Mouse (Mus musculus): Measurements from ENCODE around the gene Cx3cr1. TPM values are rescaled to one million over a fixed set of nuclear protein-coding genes. Genes with fewer than 3 reads are reported as not detected.

Cx3cr1 gene
- polyA plus RNA-seq, 1 experiment from 2014 or later, result 7.8 TPM

Other genes with a start within 250 kb of the Cx3cr1 start
- gene Scn11a, start 244.4 kb downstream of the Cx3cr1 start, polyA plus RNA-seq (2016; fragmentation: Nextera tagmentation; extraction: Ambion mirVana), result 0.09 and 0.14 TPM in 2 replicates
- gene Wdr48, start 175.0 kb downstream of the Cx3cr1 start, polyA plus RNA-seq (2016; fragmentation: Nextera tagmentation; extraction: Ambion mirVana), result 63.1 and 67.7 TPM in 2 replicates
- gene Gorasp1, start 132.3 kb downstream of the Cx3cr1 start, polyA plus RNA-seq (2016; fragmentation: Nextera tagmentation; extraction: Ambion mirVana), result 22.6 and 23.8 TPM in 2 replicates
- gene Ttc21a, start 132.3 kb downstream of the Cx3cr1 start, polyA plus RNA-seq (2016; fragmentation: Nextera tagmentation; extraction: Ambion mirVana), result 0.28 and 0.38 TPM in 2 replicates
- gene Csrnp1, start 85.2 kb downstream of the Cx3cr1 start, polyA plus RNA-seq (2016; fragmentation: Nextera tagmentation; extraction: Ambion mirVana), result 2.4 and 2.7 TPM in 2 replicates
- gene Xirp1, start 46.3 kb downstream of the Cx3cr1 start, polyA plus RNA-seq (2016; fragmentation: Nextera tagmentation; extraction: Ambion mirVana), result 0.25 and 0.49 TPM in 2 replicates
- not detected in 2 replicates for gene Ccr8, start 22.2 kb upstream of the Cx3cr1 start, polyA plus RNA-seq (2016; fragmentation: Nextera tagmentation; extraction: Ambion mirVana)
- 38.2 and 38.6 TPM in 2 replicates for gene Slc25a38, start 40.5 kb upstream of the Cx3cr1 start, polyA plus RNA-seq (2016; fragmentation: Nextera tagmentation; extraction: Ambion mirVana)
- 867 and 933 TPM in 2 replicates for gene Rpsa, start 57.8 kb upstream of the Cx3cr1 start, polyA plus RNA-seq (2016; fragmentation: Nextera tagmentation; extraction: Ambion mirVana)
- gene Mobp, start 79.8 kb upstream of the Cx3cr1 start, polyA plus RNA-seq (2016; fragmentation: Nextera tagmentation; extraction: Ambion mirVana), result 0.08 and 0.17 TPM in 2 replicates
- gene Myrip, start 231.6 kb upstream of the Cx3cr1 start, polyA plus RNA-seq (2016; fragmentation: Nextera tagmentation; extraction: Ambion mirVana), result 2.3 and 2.4 TPM in 2 replicates

Data from neural tube, embryonic 12.5 days (tissue).